Mouse (Mus musculus) adrenal gland (tissue): ENCODE measurements around the gene Olfr896-ps1.

ENCODE experiments used
- intact Hi-C: fragments of 180-260 bp; cut with DNase I; formaldehyde crosslinking; loops from one replicate; pipeline ENCODE4 v1.15.1; 2025
- long read RNA-seq, 2 experiments: library from polyadenylated mRNA; unstranded; transcript quantifications; one replicate each; pipeline ENCODE4 v2.0.0; 2020; ENCODE audit warnings: borderline replicate concordance in 1 of 2; ENCODE audit not compliant: insufficient replicate concordance in 1 of 2

Olfr896-ps1 gene
- long read RNA-seq, experiment 1 = 0 reads
- long read RNA-seq, experiment 2 = 0 reads

- intact Hi-C loops = no loop called here
These were observed at the start of gene Olfr896-ps1 for GRCm38 (mm10) chr9:38290807-38291206. Gene Olfr896-ps1, plus strand, starts transcription at chr9:38291107.

- intact Hi-C loops = no loop called here
These were observed 38.4 kb upstream of the Olfr896-ps1 start, which contains the start of gene Olfr143 for GRCm38 (mm10) chr9:38252474-38252873. Gene Olfr143, plus strand, starts transcription at chr9:38252774.

DNA sequence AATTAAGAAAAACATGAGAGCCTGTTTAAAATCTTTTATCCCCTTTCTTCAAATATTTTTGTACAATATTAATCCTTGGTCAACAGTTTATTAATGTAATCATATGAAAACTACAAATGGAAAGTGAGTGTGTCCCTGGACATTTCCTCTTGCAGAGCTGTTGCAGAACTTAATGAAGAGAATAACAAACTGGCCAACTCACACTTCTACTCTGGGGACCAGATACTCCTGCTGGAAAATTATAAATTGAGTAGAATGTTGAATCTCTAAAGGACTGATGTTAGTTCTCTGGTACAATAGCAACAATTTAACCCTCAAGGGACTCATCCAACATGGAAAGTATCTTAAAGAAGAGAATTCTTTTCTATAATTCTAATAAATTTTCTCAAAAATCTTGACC is 23.4 kb upstream of the Olfr896-ps1 start, which contains the start of gene Olfr895:
TSS of gene Olfr895 (plus strand) at position 301 of the 400 bp plus-strand sequence.
- intact Hi-C loops = no loop called here

- intact Hi-C loops = no loop called here
These were observed 37.9 kb downstream of the Olfr896-ps1 start, which contains the start of gene Olfr25 for GRCm38 (mm10) chr9:38328760-38329159. Gene Olfr25, plus strand, starts transcription at chr9:38329060.
